Mouse (Mus musculus): Measurements from ENCODE around the gene Tcea3.

DNA sequence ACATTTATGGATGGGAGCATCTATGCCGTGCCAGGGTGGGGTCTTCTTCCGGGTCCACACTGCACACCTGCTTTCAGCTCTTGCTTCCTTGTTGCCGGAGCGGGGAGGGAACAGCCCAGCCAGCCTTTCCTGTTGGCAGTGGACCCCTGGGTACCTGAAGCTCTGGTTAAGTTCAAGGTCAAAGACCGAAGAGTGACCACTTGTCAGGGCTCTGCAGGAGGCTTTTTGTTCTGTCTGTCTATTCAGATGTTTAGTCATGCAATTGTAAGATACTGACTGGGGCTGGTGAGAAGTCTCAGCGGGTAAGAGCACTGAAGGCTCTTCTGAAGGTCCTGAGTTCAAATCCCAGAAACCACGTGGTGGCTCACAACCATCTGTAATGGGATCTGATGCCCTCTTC lies 48.7 kb upstream of the Tcea3 start:
- TF ChIP-seq CTCF (conservative IDR thresholded peaks at IDR 0.05; ENCODE audit: insufficient read depth, insufficient read length, low read depth, low read length) (no peak), POLR2A (IDR thresholded peaks at IDR 0.05; ENCODE audit: low read depth, low read length) (no peak)

Measured in kidney, adult 2 months (tissue).